In the genomic region with DNA sequence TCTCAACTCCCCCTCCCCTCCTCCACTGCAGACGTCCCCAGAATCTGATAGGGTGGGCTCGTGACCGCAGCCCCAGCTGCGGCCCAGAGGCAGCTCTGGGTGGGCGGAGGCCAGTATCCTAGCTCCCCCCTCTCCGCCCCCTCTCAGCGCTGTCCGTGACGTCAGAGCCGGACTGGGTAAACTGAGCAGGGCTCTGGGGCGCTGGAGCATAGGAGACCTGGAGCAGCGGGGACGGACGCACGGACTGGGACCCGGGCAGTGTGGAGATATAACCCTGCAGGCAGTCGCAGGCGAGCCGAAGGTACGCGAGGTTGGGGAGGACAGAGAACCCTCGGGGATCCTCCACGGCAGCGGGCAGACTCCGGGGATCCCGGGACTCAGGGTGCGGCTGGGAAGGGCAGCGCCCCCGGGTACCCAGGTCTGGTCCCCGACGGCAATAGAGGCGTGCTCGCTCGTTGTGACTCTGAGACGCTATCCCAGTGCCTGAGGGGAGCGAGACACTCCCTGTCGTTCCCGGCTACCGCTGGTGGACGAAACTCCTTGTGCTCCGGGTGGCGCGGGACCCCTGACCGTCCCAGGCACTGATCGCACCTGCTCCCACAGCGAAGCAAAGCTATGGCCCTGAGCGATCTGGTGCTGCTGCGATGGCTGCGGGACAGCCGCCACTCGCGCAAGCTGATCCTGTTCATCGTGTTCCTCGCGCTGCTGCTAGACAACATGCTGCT, we compare ENCODE assay signal across 8 mouse cellular contexts. TPM values are rescaled to one million over a fixed set of nuclear protein-coding genes. Genes with fewer than 3 reads are reported as not detected.
DNase-seq lines count a peak whose midpoint lies in the region; ATAC-seq and TF ChIP-seq lines count a peak whose summit lies in the region.

A gene (plus strand): TSS at position 179 of the 725 bp plus-strand sequence.

- H3K27me3 ChIP-seq in kidney, embryonic 15.5 days: peaks cover 34% of the 10 kb centered on the region
- peaks cover 29% of the 10 kb centered on the region for H3K27me3 ChIP-seq in heart, embryonic 15.5 days
- H3K27me3 ChIP-seq in liver, embryonic 12.5 days (replicated peaks): peaks cover 58% of the 10 kb centered on the region
- H3K27me3 ChIP-seq in small intestine, adult 2 months (ENCODE audit: control insufficient read depth, insufficient read depth, low read length): peaks cover 24% of the 10 kb centered on the region

- H3K27ac ChIP-seq in kidney, embryonic 15.5 days: no peak within 1 kb of the TSS
- H3K27ac ChIP-seq in heart, embryonic 15.5 days: no peak within 1 kb of the TSS
- no peak within 1 kb of the TSS for H3K27ac ChIP-seq in liver, embryonic 12.5 days
- no peak within 1 kb of the TSS for H3K27ac ChIP-seq in small intestine, adult 2 months (ENCODE audit: insufficient read depth, low read depth, low read length)

- peak within 1 kb of the TSS; percentile 92 for H3K4me2 ChIP-seq in kidney, embryonic 15.5 days
- peak within 1 kb of the TSS; percentile 84 for H3K4me2 ChIP-seq in heart, embryonic 15.5 days
- H3K4me2 ChIP-seq in liver, embryonic 12.5 days: peak within 1 kb of the TSS; percentile 85

- H3K9ac ChIP-seq in kidney, embryonic 15.5 days: peak within 1 kb of the TSS; percentile 38; the same call in 1 of the 2 replicates
- peak within 1 kb of the TSS; percentile 49 for H3K9ac ChIP-seq in heart, embryonic 15.5 days
- peak within 1 kb of the TSS; percentile 40 for H3K9ac ChIP-seq in liver, embryonic 12.5 days

- peaks cover 15% of the 10 kb centered on the region for H3K4me1 ChIP-seq in kidney, embryonic 15.5 days
- H3K4me1 ChIP-seq in heart, embryonic 15.5 days (replicated peaks): peaks cover 13% of the 10 kb centered on the region
- peaks cover 17% of the 10 kb centered on the region for H3K4me1 ChIP-seq in liver, embryonic 12.5 days
- peaks cover 6% of the 10 kb centered on the region; the same call in 1 of the 2 replicates for H3K4me1 ChIP-seq in small intestine, adult 2 months (ENCODE audit: control insufficient read depth, insufficient read depth, insufficient read length, low read length)

- under 1% methylated on average over 55 of the region's 55 CpGs for WGBS in kidney, embryonic 15.5 days
- WGBS in heart, embryonic 15.5 days: under 1% methylated on average over 55 of the region's 55 CpGs
- WGBS in liver, embryonic 12.5 days (ENCODE audit: insufficient replicate concordance): under 1% methylated on average over 55 of the region's 55 CpGs
- WGBS in small intestine, adult 2 months: 3% methylated on average over 55 of the region's 55 CpGs

- no peak for TF ChIP-seq CTCF in small intestine, adult 2 months (IDR thresholded peaks at IDR 0.05; ENCODE audit: extremely low read depth, insufficient read length, insufficient replicate concordance, low read depth, low read length)

- H3K36me3 ChIP-seq in kidney, embryonic 15.5 days: no peaks in the 10 kb centered on the region
- no peaks in the 10 kb centered on the region for H3K36me3 ChIP-seq in heart, embryonic 15.5 days
- H3K36me3 ChIP-seq in liver, embryonic 12.5 days: no peaks in the 10 kb centered on the region
- H3K36me3 ChIP-seq in small intestine, adult 2 months (ENCODE audit: control insufficient read depth, insufficient read depth, low read length): no peaks in the 10 kb centered on the region

- H3K9me3 ChIP-seq in kidney, embryonic 15.5 days (replicated peaks): 0 out of 2 replicates have a peak, but pooled peaks cover 5% of the 10 kb centered on the region
- H3K9me3 ChIP-seq in heart, embryonic 15.5 days (replicated peaks): no peaks in the 10 kb centered on the region
- peaks cover 3% of the 10 kb centered on the region; the same call in 1 of the 2 replicates for H3K9me3 ChIP-seq in liver, embryonic 12.5 days (replicated peaks)

- no peak for DNase-seq in kidney, postnatal 25 days
- DNase-seq in adrenal gland, postnatal 4 days (ENCODE audit: low spot score in 2 of 2): no peak
- no peak for DNase-seq in layer of hippocampus, postnatal 10 days (ENCODE audit: low spot score in 2 of 2)
- no peak for DNase-seq in right cerebral cortex, adult 2 months (ENCODE audit: low spot score in 2 of 2)

- H3K4me3 ChIP-seq in kidney, embryonic 15.5 days (replicated peaks): peak within 1 kb of the TSS; percentile 48
- peak within 1 kb of the TSS; percentile 51 for H3K4me3 ChIP-seq in heart, embryonic 15.5 days
- H3K4me3 ChIP-seq in liver, embryonic 12.5 days: peak within 1 kb of the TSS; percentile 52
- peak within 1 kb of the TSS; percentile 4; the same call in 1 of the 2 replicates for H3K4me3 ChIP-seq in small intestine, adult 2 months (ENCODE audit: low read depth, low read length)

- ATAC-seq in kidney, embryonic 15.5 days (replicated peaks; ENCODE audit: low FRiP score): peak; percentile 87
- peak; percentile 68; the same call in 1 of the 2 replicates for ATAC-seq in heart, embryonic 15.5 days (replicated peaks; ENCODE audit: insufficient number of reproducible peaks, insufficient read depth, low FRiP score, low read depth)
- peak; percentile 75 for ATAC-seq in liver, embryonic 12.5 days

- TF ChIP-seq POLR2A in small intestine, adult 2 months (IDR thresholded peaks at IDR 0.05; ENCODE audit: low read depth, low read length): no peak

RNA-seq across cellular contexts. Expression of the gene that starts here (rescaled TPM):
- polyA plus RNA-seq in kidney, embryonic 15.5 days (2015; fragmentation: Nextera tagmentation; extraction: Ambion mirVana): 9.1 and 13.2 TPM in 2 replicates
- total RNA-seq in adrenal gland, postnatal 4 days (2021): 10 to 100 TPM; 31.0 to 39.5 TPM
- polyA plus RNA-seq in heart, embryonic 15.5 days (2015; fragmentation: Nextera tagmentation; extraction: Ambion mirVana): 9.1 and 11.1 TPM in 2 replicates
- polyA plus RNA-seq in liver, embryonic 12.5 days (2016; fragmentation: Nextera tagmentation; extraction: Ambion mirVana): 5.1 and 6.0 TPM in 2 replicates
- 0.30 and 0.38 TPM in 2 replicates for polyA plus RNA-seq in small intestine, adult 2 months (2012; rRNA removed)
- total RNA-seq in layer of hippocampus, postnatal 10 days (2021): 1 to 10 TPM; 6.8 to 8.2 TPM
